Mouse (Mus musculus) left cerebral cortex, adult 9 months (tissue): ENCODE measurements around the gene Heg1.
A peak's percentile ranks its signal among the peaks of the same experiment; 100 is the strongest.

ENCODE experiments used
- DNase-seq, 2 experiments: peaks; one replicate each; pipeline ENCODE4 v3.0.0; 2022; ENCODE audit warnings: low spot score in 2 of 2

The Heg1 gene

GRCm38 (mm10) chr16:33705258-33705657 is 21.1 kb downstream of the Heg1 start:
- DNase-seq = no peak

GRCm38 (mm10) chr16:33706111-33706890 is 22.1 kb downstream of the Heg1 start:
- no peak for DNase-seq

GRCm38 (mm10) chr16:33708031-33708430 is 23.9 kb downstream of the Heg1 start:
- no peak for DNase-seq

- no peak for DNase-seq
Measured at GRCm38 (mm10) chr16:33708585-33709397, 24.6 kb downstream of the Heg1 start.

GRCm38 (mm10) chr16:33714271-33714670 is 30.1 kb downstream of the Heg1 start:
- no peak for DNase-seq

- DNase-seq = no peak
Measured at GRCm38 (mm10) chr16:33723241-33723640, 39.1 kb downstream of the Heg1 start.

GRCm38 (mm10) chr16:33723983-33724382 is 39.8 kb downstream of the Heg1 start:
- DNase-seq = no peak

- no peak for DNase-seq
Measured at GRCm38 (mm10) chr16:33726261-33726660, 42.1 kb downstream of the Heg1 start.

GRCm38 (mm10) chr16:33726892-33727291 is 42.7 kb downstream of the Heg1 start:
- DNase-seq = no peak

GRCm38 (mm10) chr16:33728427-33728826 is 44.3 kb downstream of the Heg1 start:
- no peak for DNase-seq

- no peak for DNase-seq
Measured at GRCm38 (mm10) chr16:33731291-33731690, 47.1 kb downstream of the Heg1 start.

GRCm38 (mm10) chr16:33732237-33732749 is 48.1 kb downstream of the Heg1 start:
- DNase-seq = no peak

- no peak for DNase-seq
Measured at GRCm38 (mm10) chr16:33732846-33733580, 48.8 kb downstream of the Heg1 start.

- no peak for DNase-seq
Measured at GRCm38 (mm10) chr16:33733864-33734263, 49.7 kb downstream of the Heg1 start.

- peak in 1 of 2 experiments; percentile 39 for DNase-seq
Measured at GRCm38 (mm10) chr16:33734545-33734944, 50.4 kb downstream of the Heg1 start.

GRCm38 (mm10) chr16:33735238-33735637 is 51.1 kb downstream of the Heg1 start:
- DNase-seq = no peak

- DNase-seq = no peak
Measured at GRCm38 (mm10) chr16:33735791-33736190, 51.6 kb downstream of the Heg1 start.

GRCm38 (mm10) chr16:33736746-33737145 is 52.6 kb downstream of the Heg1 start:
- DNase-seq = no peak

- DNase-seq = no peak
Measured at GRCm38 (mm10) chr16:33738949-33739719, 55.0 kb downstream of the Heg1 start.

- DNase-seq = peak; percentile 36 to 82
Measured at GRCm38 (mm10) chr16:33739802-33740201, 55.6 kb downstream of the Heg1 start.

GRCm38 (mm10) chr16:33740416-33740815 is 56.2 kb downstream of the Heg1 start:
- no peak for DNase-seq
